Mouse (Mus musculus) yolk sac, embryonic 10.5 days (tissue): ENCODE measurements around the gene Pbrm1.

Experiments
- DNase-seq: peaks from one replicate; pipeline ENCODE4 v3.0.0-alpha.2; 2017; ENCODE audit warnings: low spot score

Pbrm1 gene

GRCm38 (mm10) chr14:31079313-31080028, 60.5 kb downstream of the Pbrm1 start:
- DNase-seq = peak; percentile 63

- peak; percentile 48 for DNase-seq
Measured at GRCm38 (mm10) chr14:31081147-31081546, 62.2 kb downstream of the Pbrm1 start.

GRCm38 (mm10) chr14:31087433-31087832, 68.5 kb downstream of the Pbrm1 start:
- DNase-seq = no peak

- no peak for DNase-seq
Measured at GRCm38 (mm10) chr14:31088515-31088914, 69.6 kb downstream of the Pbrm1 start.

- DNase-seq = no peak
Measured at GRCm38 (mm10) chr14:31089918-31090317, 71.0 kb downstream of the Pbrm1 start.

- no peak for DNase-seq
Measured at GRCm38 (mm10) chr14:31105156-31105555, 86.2 kb downstream of the Pbrm1 start.

- no peak for DNase-seq
Measured at GRCm38 (mm10) chr14:31110613-31111012, 91.7 kb downstream of the Pbrm1 start.

- no peak for DNase-seq
Measured at GRCm38 (mm10) chr14:31112187-31112586, 93.2 kb downstream of the Pbrm1 start.

- no peak for DNase-seq
Measured at GRCm38 (mm10) chr14:31114011-31114410, 95.1 kb downstream of the Pbrm1 start.

GRCm38 (mm10) chr14:31115522-31115921, 96.6 kb downstream of the Pbrm1 start:
- DNase-seq = no peak

- no peak for DNase-seq
Measured at GRCm38 (mm10) chr14:31125106-31126075, 106.5 kb downstream of the Pbrm1 start.

GRCm38 (mm10) chr14:31126826-31127225, 107.9 kb downstream of the Pbrm1 start:
- DNase-seq = no peak

GRCm38 (mm10) chr14:31128101-31128825, 109.3 kb downstream of the Pbrm1 start:
- peak; percentile 61 for DNase-seq

GRCm38 (mm10) chr14:31128826-31129219, 109.9 kb downstream of the Pbrm1 start, which contains the start of gene Smim4:
Gene Smim4, minus strand, starts transcription at chr14:31128956.
- DNase-seq = peak; percentile 98

- no peak for DNase-seq
Measured at GRCm38 (mm10) chr14:31129326-31130235, 110.6 kb downstream of the Pbrm1 start.

GRCm38 (mm10) chr14:31130236-31131220, 111.6 kb downstream of the Pbrm1 start, which contains the start of gene Nt5dc2:
Gene Nt5dc2, plus strand, starts transcription at chr14:31131053.
- DNase-seq = peak; percentile 93

GRCm38 (mm10) chr14:31131272-31131821, 112.4 kb downstream of the Pbrm1 start:
- DNase-seq = peak; percentile 44

GRCm38 (mm10) chr14:31132031-31132430, 113.1 kb downstream of the Pbrm1 start:
- peak; percentile 73 for DNase-seq

GRCm38 (mm10) chr14:31132491-31132975, 113.6 kb downstream of the Pbrm1 start:
- no peak for DNase-seq
